Mouse (Mus musculus) cortical plate, adult 2 months (tissue): ENCODE results near the gene Psd4.

ENCODE experiments used
- CTCF ChIP-seq: fragments of 200-500 bp; IDR thresholded peaks from 2 replicates; pipeline ENCODE4 v1.5.1; 2011; ENCODE audit warnings: mild to moderate bottlenecking, control low read depth, low read length; ENCODE audit not compliant: insufficient read depth; ENCODE audit errors: extremely low read depth
- POLR2A ChIP-seq: fragments of 200-500 bp; IDR thresholded peaks from 2 replicates; pipeline ENCODE4 v1.6.1; 2011; ENCODE audit warnings: mild to moderate bottlenecking, low read length, control low read depth; ENCODE audit not compliant: insufficient read depth; ENCODE audit errors: extremely low read depth

DNA sequence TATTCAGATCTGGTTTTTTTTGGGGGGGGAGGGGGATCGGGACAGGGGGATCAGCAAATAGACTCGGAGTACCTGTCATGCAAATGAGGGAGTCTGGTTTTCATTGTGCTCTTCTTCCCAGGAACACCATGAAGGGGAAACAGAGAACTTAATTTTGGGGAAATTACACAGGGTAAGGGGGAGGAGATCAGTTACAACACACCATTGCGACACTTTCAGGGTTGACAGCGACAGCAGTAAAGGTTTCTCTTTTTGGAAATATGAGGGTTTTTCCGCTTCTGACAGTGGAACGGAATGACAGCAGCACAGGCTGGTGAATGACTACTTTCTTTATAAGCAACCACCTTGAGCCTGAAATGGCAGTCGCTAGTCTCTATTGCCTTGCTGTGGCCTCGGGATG is 22.3 kb upstream of the Psd4 start:
- TF ChIP-seq CTCF (no peak), POLR2A (no peak)
